Mouse (Mus musculus): ENCODE results near the gene Mff.

The Mff gene

DNA sequence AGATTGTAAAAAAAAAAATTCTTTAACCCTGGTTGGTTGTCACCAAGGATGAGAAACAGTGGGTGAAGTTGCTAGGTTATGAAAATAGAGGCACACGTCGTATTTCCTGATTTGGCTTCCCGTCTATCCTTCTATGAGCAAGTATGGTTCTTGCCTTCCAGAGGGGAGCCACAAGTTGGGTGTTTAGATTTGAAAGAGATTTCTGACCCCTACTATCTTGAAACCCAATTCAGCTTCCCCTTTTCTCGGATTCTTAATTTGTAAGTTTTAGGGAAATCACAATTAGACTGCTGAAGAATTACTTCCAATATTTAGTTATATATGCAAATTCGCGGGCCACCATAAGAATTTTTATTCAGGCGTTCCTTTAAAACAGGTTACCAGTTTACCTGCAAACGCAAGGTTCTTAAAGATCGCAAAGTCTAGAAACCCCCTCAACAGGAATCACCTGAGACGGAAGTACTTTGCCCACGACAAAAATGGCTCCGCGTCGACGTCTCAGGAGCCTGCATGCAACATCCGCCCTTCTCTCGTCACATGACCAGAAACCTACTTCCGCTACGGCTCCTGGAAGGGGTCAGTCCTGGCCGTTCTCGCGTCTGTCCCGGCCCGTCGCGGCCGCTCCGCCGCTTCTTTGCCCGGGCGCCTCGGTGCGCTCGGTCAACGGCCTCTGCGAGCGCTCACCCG, at the start of gene Mff:
Mff (plus strand) TSS at position 552 of the 687 bp plus-strand sequence.
- in situ Hi-C loops (cut with MboI; ENCODE audit: low sequenced_read_pairs), result no loop called here

DNA sequence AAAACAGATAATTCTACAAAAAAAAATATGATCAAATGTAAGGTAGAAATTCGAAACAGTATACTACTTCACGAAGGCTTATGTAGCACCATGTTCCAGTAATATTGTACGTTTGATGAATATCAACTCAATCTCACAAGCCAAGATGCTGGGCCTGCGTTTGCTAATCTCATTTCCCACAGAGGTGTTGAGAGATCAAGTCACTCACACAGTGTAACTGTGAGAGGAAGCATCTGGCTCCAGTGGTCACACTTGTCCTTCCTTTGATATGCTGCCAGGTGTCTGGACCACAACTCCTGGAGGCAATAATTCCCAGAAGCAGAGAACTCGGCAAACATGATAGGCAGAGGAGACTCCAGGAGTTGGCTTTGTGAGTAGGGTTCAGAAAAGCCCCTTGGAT, 38.4 kb upstream of the Mff start:
- in situ Hi-C loops (cut with MboI; ENCODE audit: low sequenced_read_pairs), result no loop called here

DNA sequence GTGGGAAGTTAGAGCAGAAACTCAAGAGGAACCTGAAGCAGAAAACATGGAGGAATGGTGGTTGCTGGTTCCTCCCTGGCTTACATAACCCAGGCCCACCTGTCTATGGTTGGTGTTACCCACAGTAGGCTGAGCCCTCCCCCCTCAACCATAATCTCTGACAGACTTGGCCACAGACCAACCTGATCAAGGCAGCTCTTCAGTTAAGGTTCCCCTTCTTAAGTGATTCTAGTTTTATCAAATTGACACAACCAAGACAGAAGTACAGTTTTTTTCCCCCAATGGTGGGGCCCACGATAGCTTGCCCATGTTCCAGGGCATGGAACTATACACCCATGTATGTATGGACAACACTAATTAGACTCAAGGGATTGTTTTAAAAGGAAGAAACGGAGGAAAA, 37.8 kb upstream of the Mff start:
- in situ Hi-C loops (cut with MboI; ENCODE audit: low sequenced_read_pairs), result no loop called here

DNA sequence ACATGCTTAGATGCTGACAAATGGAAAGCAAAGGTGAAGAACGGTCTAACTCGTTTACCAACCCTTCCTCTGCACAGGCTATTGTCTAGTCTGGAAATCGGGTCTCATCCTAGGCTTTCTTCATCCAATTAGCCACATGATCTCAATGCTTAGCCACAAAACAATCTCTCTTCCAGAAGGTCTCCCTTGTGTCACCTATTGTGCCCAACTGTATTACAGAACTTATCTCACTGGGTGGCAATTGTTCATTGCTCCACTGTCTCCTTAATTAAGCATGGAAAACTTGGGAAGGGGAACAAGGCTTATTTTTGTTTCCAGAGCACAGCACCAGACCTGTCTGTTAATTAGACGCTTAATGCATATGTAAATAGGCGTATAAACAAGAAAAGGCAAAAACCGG, 36.8 kb upstream of the Mff start:
- in situ Hi-C loops (cut with MboI; ENCODE audit: low sequenced_read_pairs), result no loop called here

DNA sequence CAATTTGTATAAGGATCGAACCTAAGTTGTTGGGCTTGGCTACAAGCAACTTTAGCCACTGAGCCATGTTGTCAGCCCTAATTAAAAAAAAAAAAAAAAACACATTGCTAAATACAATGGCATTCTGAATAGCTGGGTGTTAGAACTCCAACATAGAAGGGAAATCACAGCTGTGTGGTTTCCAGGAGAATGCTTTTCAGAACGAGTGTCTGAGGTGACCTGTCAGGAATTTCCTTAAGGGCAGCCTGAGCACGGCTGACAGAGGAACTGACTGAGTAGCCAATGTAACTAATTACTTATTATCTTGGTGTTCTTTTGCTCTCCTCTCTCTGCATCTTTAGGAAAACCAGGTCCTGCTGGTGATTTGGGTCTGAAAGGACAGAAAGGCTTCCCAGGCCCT, 28.8 kb upstream of the Mff start:
- in situ Hi-C loops (cut with MboI; ENCODE audit: low sequenced_read_pairs), result no loop called here

DNA sequence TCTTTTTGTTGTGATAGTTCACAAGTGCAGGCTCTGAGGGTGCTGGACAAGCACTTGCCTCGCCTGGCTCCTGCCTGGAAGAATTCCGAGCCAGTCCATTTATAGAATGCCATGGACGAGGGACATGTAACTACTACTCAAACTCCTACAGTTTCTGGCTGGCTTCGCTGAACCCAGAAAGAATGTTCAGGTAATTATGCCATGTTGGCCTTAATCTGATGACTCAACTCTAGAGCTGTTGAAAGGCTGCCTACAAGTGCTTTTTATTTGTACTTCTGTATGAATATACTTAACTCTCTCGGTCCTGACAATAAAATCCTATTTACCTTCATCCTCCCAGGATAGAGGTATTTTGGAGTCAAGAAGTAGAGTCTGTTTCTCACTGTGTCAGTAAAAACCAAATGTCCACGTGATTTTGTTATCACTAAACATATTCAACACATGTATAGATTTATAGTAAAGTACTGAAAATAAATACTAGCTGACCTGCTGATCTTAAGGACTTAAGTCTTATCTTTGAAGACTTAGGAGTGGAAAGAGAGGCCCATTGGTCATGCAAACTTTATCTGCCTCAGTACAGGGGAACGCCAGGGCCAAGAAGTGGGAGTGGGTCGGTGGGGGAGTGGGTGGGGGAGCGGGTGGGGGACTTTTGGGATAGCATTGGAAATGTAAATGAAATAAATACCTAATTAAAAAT, 6.7 kb upstream of the Mff start:
- in situ Hi-C loops (cut with MboI; ENCODE audit: low sequenced_read_pairs), result no loop called here

DNA sequence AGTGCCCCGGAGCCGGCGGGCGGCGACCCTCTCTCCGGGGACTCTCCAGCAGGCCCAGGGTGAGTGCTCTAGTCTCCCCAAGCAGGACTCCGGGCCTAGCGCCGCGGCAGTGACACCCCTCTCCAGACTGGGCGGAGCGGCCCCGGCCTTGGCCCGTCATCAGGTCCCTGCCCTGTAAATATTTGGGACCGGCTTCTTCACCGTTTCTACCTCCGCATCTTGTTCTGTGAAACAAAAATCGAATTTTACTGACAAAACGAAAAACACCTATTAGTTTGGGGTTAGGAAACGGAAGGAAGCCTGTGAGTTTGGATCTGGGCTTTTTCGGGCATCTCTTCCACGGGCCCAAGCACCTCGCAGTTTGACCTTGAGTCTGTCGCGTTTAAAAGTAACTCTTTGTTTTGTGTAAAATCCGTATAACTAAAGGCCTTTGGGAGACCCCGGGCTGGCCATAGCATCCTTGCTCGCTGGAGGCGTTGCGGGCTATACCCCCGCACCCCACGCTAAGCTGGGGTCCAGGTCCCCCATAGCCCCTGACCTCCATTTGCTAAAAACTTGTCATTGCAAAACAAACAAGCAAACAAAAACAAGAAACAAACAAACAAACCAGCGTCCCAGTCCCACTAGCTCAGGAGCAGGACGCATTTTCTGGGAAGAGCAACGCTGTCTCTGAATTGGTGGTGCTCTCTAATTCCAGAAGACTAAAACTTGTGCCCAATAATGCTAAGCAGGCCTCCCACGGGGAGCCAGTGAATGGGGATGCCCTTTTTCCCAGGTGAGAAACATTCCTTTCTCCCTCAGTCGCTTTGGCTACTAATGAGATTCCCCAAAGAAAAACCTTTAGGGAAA, 560 bp downstream of the Mff start:
- in situ Hi-C loops (cut with MboI; ENCODE audit: low sequenced_read_pairs), result no loop called here

DNA sequence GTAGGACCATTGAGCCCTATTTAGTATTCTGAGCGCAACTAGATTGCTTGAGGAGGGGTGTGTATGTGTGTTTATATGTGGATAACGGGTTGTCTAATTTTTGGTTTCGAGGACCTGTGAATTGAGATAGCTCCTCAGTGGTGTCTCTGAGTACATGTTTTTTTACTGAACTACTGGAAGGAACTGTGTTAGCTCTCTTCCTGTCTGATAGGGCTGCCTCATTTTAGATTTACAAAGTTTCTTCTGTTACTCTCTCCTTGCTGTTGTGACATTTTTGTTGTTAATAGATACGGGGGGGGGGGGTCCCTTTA, 1.1 kb downstream of the Mff start:
- in situ Hi-C loops (cut with MboI; ENCODE audit: low sequenced_read_pairs), result no loop called here

DNA sequence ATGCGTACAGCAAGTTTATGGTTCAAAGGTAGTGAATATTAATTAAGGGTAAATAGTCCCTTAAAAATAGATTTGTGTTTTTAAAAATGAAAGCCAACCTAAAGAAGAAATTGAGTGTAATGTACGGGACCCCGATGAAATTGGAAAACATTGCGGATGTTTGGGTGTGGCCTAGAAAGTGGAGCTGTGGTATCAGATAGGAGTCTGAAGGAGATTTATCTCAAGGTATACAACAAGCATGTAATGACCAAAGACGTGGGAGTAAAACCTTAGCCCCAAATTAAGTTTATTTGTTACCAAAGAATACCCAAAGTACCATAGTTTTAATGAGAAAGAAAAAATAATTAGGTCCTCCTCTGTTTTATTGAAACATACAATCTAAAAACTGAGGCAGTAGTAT, 1.8 kb downstream of the Mff start:
- in situ Hi-C loops (cut with MboI; ENCODE audit: low sequenced_read_pairs), result no loop called here

DNA sequence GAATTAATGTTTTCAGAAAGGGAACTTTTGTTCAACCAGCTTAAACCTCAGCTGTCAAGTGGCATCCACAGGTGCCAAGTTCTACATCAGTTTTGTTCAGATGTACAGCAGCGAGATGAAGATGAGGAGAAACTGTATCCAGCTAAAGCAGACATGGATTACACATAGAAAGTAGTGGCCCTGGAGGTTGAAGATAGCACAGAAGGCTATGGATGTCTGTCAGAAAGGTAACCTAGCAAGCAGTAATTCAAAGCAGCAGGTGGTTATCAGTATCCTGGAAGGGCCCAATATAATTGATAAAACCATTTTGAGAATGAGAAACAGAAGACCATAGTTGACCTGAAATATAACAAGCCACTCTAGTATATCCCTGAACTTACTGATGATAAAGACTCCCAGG, 8.7 kb downstream of the Mff start:
- in situ Hi-C loops (cut with MboI; ENCODE audit: low sequenced_read_pairs), result no loop called here

DNA sequence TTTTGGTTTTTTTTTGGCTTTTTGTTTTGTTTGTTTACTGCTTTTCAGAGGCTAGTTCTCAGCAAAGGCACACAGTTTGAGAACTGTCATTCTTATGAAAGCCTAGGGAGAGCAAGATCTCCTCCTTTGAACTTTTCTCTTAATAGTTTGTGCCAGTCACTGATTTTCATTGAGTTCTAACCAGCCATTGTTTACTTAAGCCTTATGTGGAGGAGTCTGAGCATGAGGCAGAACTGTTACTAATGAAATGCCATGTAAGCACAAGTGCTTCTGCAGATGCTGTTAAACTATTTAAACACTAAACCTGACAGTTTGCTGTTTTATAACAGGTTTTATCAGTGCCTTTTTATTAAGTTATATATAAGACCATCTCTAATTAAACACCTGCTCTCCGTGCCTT, 13.4 kb downstream of the Mff start:
- in situ Hi-C loops (cut with MboI; ENCODE audit: low sequenced_read_pairs), result no loop called here

DNA sequence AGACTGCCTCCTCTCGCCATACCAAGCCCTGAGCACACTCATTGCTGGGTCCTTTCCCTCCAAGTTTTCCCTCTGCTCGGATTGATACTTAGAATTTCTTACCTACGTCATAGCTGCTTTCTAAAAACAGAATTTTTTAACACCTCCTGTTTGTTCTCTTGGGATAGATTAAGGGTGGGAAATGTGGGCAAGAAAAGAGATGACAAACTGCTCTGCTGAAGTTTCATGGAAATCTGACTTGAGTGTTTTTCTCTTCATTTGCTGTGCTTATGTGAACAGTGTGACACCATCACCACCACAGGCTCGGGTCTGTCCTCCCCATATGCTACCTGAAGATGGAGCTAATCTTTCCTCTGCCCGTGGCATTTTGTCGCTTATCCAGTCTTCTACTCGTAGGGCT, 16.8 kb downstream of the Mff start:
- in situ Hi-C loops (cut with MboI; ENCODE audit: low sequenced_read_pairs), result no loop called here

DNA sequence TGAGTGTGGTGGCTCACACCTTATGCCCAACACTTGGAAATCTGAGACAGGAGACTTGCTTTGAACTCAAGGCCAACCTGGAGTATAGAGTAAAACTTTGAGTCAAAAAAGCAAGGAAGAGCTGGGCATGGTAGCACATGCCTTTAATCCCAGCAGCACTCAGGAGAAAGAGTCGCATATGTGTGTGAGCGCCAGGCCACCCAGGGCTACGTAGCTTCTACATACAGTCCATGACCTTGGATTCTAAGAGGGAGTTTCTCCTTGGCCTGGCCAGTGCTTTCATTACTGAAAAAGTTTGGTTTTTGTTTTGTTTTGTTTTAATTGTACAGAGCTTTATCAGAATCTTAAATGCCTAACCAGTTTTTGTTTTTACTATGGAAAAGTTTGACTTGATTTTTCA, 19.3 kb downstream of the Mff start:
- in situ Hi-C loops (cut with MboI; ENCODE audit: low sequenced_read_pairs), result no loop called here

DNA sequence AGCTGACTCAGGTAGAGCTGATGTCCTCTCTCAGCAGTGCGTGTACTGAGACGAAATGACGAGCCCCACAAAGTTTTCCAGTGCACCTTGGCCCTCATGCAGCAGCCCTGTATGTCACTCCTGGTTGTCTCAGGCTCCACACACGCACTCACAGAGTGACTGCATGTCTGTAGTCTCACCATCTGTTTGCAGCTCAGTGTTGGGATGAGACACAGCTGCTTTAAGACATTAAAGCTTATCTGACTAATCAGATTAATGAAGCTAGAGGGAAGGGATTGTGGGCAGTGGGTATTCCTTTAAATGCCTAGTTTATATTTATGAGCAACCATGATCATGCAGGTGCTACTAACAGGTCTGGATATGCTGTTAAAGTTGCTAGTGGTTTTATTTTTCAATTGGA, 21.7 kb downstream of the Mff start:
- in situ Hi-C loops (cut with MboI; ENCODE audit: low sequenced_read_pairs), result no loop called here

DNA sequence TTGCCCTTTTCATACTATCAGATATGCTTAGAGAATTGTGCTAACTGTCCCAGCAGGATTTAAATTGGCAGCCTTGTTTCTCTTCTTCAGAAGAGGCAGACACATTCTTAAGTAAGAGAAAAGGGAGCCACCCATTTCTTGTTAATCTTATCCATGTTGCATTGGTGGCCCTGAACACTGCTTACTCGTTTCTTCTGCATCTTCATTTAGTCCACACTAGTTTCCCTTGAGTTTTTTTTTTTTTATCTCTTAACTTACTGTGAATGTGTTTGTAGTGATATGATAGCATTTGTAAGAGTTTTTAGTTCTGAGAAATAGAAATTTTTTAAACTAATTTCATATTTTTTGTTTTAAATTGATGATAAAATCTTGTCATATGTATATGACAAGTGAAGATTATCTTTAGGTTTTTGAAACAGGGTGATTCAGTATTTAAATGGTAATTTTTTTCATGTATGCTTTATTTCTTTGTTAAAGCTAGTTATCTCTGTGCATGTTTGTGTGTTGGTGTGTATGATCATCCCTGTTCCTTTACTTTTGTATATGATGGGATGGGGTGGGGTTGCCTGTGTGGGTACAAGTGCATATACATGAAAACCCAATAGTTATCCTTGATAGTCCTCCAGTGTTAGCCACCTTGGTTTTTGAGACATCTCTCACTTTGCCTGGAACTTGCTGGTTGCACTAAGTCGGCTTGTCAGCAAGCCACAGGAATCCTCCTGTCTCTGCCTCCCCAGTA, 23.2 kb downstream of the Mff start:
- in situ Hi-C loops (cut with MboI; ENCODE audit: low sequenced_read_pairs), result no loop called here

DNA sequence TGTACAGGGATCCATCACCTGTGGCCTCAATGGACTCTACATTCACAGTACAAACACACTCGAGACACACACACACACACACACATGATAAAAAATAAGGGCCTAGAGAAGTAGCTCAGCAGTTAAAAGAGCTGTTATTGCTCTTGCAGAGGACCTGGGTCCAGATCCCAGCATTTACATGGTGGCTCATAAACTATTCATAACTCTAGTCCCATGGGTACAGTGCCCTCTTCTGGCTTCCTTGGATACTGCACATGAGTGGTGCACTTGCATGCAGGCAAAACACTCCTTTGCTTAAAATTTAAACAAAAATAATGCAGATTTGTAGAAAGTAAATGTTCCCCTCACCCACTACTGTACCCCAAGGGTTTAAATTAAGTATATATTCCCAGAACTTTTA, 34.8 kb downstream of the Mff start:
- in situ Hi-C loops (cut with MboI; ENCODE audit: low sequenced_read_pairs), result no loop called here

DNA sequence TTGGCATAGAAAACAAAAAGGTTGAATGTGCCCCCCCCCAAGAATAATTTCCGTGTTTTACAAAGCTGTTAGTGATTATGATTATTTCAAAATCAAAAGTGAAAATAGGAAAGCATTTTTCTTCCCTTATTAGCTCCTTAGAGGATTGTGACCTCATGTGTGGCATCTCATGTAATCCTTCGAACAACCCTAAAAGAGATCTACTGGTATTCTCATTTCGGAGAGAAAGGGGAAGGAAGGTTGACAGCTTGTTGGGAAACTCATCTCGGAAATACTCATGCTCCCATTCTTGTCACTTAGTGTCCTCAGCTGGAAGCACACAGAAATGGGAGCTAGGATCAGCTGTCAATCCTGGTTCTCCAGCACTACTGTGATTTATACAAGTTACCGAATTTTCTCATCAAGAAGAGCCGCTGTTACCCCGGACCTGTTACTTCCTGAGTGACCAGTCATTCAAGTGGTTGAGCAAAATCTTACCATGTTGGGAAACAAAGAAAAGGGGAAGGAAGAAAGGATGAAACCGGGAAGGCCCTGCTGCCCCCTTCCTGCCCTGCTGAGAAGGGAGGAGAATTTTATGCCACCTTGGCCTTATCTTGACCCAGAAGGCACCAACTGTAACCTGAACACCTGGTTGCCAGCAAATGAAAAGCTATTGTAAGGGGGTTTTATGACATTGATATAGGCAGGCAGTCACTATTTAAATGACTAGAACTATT, 36.9 kb downstream of the Mff start:
- in situ Hi-C loops (cut with MboI; ENCODE audit: low sequenced_read_pairs), result no loop called here

DNA sequence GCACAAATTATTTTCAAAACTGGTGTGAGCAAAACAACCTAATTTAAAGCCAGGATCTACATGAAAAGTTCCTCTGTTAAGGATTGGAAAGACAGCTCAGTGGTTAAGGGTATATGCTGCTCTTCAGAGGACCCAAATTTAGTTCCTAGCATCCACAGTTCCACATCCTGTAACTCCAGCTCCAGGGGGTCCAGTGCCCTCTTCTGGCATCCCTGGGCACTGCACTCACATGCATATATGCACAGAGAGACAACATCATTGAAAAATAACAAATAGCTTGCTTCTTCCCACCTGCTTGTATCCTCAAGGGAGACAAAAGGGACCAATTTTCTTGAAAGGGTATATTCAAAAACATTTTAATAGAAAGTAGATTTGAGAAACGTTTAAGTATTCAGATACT, 37.6 kb downstream of the Mff start:
- in situ Hi-C loops (cut with MboI; ENCODE audit: low sequenced_read_pairs), result no loop called here

DNA sequence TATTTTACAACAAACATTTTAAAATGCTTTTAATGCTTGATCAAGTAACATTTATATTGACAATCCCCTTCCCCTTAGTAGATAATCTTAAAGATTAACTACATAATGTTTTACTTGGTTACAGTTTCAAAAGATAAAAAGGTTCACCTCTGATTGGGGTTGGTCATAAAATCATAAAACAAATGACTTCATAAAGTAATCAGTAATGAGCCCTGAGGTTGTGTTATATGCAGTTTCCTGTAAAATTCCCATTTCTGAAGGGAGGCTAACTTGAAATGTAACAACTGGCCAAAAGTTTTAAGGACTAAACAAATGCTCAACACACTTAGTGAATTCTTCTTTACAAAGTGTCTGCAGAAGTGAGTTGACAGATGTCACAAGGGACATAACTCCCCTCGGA, 41.5 kb downstream of the Mff start:
- in situ Hi-C loops (cut with MboI; ENCODE audit: low sequenced_read_pairs), result no loop called here

DNA sequence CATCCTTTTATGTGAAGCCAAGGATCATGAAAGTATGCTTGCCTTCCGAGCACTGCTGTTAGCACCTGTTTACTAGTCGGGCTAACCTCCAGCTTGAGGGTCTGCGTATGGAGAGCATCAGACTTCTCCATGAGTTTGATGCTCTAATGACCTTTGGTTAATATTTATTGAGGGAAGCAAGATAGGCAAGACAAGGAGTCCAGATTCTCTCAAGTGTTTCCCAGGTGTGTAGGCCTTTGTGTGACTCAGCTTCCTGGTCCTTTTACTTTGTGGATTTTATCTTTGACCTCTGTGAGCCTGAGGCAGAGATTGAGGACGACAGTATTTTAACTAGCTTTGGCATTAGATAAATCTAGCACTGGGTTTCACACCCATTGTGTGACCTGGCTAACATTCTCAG, 42.0 kb downstream of the Mff start:
- in situ Hi-C loops (cut with MboI; ENCODE audit: low sequenced_read_pairs), result no loop called here

DNA sequence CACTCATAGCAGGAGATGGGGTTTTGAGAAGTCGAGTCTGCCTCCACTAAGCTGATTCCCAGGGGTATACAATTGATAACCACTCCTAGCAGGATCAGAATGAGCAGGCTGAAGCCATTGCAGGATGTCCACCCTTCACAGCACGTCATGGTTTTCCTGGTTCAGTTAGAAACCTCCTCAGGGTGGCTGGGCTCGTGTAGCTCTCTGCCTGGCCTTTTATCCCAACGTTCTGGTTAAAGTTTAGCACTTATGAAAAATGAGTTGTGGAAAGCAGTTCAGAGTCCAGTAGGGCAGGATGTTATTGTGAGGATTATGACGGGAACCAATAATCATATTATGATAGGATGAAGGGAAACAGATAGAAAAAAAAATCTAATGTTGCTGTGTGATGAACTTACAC, 43.6 kb downstream of the Mff start, which contains the start of gene Tm4sf20:
Tm4sf20 (minus strand) TSS at position 193 of the 400 bp plus-strand sequence.
- in situ Hi-C loops (cut with MboI; ENCODE audit: low sequenced_read_pairs), result no loop called here
